Mouse (Mus musculus): ENCODE measurements around the gene Rtn4r.

- TF ChIP-seq POLR2A (IDR thresholded peaks at IDR 0.05; ENCODE audit: borderline replicate concordance, control insufficient read depth, low read depth, low read length) (no peak), CTCF (IDR thresholded peaks at IDR 0.05; ENCODE audit: control insufficient read depth, insufficient read depth, low read length) (no peak)
Observed at GRCm38 (mm10) chr16:18130288-18130687, 2.8 kb downstream of the Rtn4r start.
